Mouse (Mus musculus): ENCODE measurements around the gene Plxnd1.

The Plxnd1 gene

GRCm38 (mm10) chr6:115914511-115915202 lies 80.1 kb downstream of the Plxnd1 start:
- no peak for DNase-seq

- no peak for DNase-seq
These were observed 81.3 kb downstream of the Plxnd1 start for GRCm38 (mm10) chr6:115913482-115913881.

DNA sequence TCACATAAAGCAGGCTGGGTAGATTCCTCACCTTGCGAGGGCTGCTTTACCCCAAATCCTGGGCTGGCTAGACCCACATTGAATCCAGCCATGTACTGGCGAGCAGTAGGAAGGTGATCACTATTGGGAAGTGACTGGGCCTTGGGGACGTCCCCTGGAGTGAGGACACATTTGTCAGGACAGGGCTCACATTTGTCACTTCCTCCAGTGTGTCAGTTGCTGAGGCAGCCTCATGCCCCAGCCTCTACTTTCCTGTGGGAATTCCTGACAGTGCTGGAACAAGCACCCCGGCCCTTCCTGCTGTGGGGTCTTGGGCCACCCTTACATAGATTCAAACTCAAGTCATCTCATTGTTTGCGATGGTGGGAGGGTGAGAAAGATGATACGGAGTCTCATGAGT lies 83.0 kb downstream of the Plxnd1 start:
- peak; percentile 34 for DNase-seq

- DNase-seq = peak; percentile 83
These were observed 84.9 kb downstream of the Plxnd1 start for GRCm38 (mm10) chr6:115909940-115910339.

- no peak for DNase-seq
These were observed 85.8 kb downstream of the Plxnd1 start for GRCm38 (mm10) chr6:115909052-115909451.

DNA sequence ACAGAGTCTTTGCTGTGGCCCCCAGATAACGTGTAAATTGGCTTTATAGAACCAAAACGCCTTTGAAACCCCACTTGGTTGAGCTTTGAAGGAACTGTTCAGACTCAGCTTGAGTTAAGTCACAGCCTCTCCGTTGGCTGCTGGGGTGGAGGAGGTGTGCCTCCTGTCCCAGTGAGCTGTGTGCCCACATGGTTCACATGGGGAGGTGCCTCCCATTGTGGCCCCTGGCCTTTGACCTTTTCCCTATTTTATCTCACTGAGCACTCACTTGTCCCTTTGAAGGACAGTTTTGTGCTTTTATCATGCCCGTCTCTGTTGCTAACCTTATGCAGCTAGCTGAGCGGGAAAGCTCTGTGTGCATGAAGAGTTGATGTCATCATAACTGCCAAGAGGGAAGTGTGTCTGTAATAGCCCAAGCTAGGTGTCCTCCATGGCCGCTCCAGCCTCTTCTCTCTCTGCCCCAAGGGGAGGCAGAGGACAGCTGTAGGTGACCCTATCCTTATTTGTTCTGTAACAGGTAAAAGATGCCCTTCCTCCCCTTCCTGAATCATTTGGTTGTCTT lies 86.3 kb downstream of the Plxnd1 start:
- DNase-seq = no peak

DNA sequence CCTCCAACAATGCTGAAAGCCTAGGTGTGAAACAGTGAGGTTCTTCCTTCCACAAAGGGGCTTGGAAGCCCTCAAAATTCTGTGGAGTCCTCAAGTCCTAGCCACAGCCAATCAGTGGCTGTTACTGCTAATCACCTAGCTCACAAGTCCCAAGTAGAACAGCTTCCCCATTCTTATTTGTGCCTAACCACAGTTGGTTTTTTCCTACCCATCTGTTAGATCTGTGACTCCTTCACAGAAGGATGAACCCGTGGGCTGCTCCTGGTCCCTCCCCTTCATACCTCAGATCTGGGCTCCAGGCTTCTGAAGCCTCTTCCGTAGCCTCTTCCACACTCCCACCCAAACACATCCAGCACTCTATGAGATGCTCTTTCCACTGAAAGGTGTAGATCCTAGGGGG lies 87.9 kb downstream of the Plxnd1 start:
- no peak for DNase-seq

- DNase-seq = no peak
These were observed 88.3 kb downstream of the Plxnd1 start for GRCm38 (mm10) chr6:115906455-115906854.

DNA sequence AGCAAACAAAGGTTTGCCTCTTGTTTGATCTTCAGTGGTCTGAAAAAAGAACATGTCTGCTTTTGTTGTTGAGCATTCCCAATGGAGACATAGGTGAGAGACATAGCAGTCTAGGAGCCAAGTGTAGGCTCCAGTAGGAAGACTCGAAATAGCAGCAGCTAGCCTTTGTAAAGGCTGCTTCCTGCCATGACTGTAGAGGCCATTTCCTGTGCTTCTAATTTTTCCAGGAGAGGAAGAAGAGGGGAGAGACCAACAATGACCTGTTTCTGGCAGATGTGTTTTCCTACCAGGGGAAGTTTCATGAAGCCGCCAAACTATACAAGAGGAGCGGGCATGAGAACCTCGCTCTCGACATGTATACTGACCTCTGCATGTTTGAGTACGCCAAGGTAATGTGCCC lies 89.2 kb downstream of the Plxnd1 start:
- DNase-seq = no peak

All from kidney, adult 11 months (tissue).